In the genomic region with DNA sequence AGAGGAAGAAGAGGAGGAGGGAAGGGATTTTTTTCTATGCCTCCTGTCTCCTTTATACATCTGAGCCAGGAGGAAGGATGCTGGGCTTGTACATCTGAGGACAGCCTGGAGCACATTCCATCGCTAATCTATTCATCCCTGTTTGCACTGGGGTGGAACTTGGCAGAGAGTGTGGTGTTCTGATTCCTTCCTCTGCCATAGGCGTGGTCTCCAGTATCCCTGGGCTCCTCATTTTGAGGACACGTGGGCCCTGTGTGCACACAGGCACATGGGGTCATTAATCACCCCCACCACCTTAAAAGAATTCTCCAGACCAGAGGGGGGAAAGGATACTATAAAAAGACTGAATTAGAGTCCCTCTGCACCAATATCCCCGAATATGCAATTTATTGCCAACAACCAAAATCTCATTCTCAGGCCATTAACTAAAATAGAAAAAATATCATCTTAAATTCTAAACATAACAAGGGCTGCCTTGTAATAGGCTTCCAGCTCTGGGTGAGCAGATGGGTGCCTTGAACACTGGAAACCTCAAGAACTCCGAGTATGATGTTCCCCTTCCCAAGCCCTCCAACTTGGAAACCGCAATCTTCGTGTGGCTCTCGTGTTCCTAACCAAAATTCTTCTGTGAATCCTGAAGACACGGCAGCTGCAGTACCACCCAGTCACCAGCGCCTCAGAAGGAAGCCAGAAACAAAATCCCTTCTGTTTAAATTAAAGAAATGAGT, we compare ENCODE assay signal across 28 mouse cellular contexts.
DNase-seq lines count a peak whose midpoint lies in the region; ATAC-seq and TF ChIP-seq lines count a peak whose summit lies in the region.
"Had no signal": no experiment of that assay in that cellular context is flagged by ENCODE, and none has a peak within 500 bp of the region (broad histone marks: within the 10 kb centered on the region; RNA-seq: fewer than 3 reads in every experiment).

No protein-coding gene starts in this region.

- WGBS in hindbrain, postnatal 0 days: 77% methylated on average over 10 of the region's 10 CpGs
- WGBS in hindbrain, embryonic 13.5 days: 81% methylated on average over 10 of the region's 10 CpGs
- 82% methylated on average over 10 of the region's 10 CpGs for WGBS in midbrain, embryonic 10.5 days
- WGBS in midbrain, embryonic 16.5 days: 83% methylated on average over 10 of the region's 10 CpGs

- no peak overlapping the region for H3K27ac ChIP-seq in hindbrain, postnatal 0 days
- H3K27ac ChIP-seq in hindbrain, embryonic 13.5 days: no peak overlapping the region
- H3K27ac ChIP-seq in midbrain, embryonic 10.5 days (replicated peaks): no peak overlapping the region
- H3K27ac ChIP-seq in midbrain, embryonic 16.5 days (ENCODE audit: low read length): no peak overlapping the region
- H3K27ac ChIP-seq: embryonic facial prominence, embryonic 12.5 days; gastrocnemius, adult 2 months; heart, embryonic 13.5 days; hindbrain, embryonic 10.5 days; intestine, embryonic 15.5 days; kidney, postnatal 0 days; liver, embryonic 15.5 days; macrophage; neural tube, embryonic 15.5 days had no signal

- DNase-seq in hindbrain, postnatal 0 days (ENCODE audit: low spot score): no peak
- peak; percentile 9 for DNase-seq in midbrain, embryonic 10.5 days (ENCODE audit: low spot score)
- DNase-seq in fibroblast of lung, adult 2 months (ENCODE audit: low read depth): peak; percentile 27
- no peak for DNase-seq in spleen, postnatal 10 days (ENCODE audit: low spot score in 2 of 2)
- no peak for DNase-seq in thymus, adult 18-20 months
- DNase-seq: adrenal gland, adult 8-10 months; B cell, adult 2 months; cerebellum, adult 2 months; cerebellum, postnatal 25 days; gastrocnemius, adult 2 months; heart, postnatal 10 days; kidney, adult 8-10 months; midbrain, embryonic 14.5 days; retina, postnatal 1 day; right cerebral cortex, postnatal 25 days; thymus, postnatal 25 days had no signal

- ATAC-seq in hindbrain, postnatal 0 days: no peak
- no peak for ATAC-seq in hindbrain, embryonic 13.5 days (ENCODE audit: low FRiP score)
- no peak for ATAC-seq in midbrain, embryonic 16.5 days
- ATAC-seq: forebrain, embryonic 16.5 days; hindbrain, embryonic 16.5 days; intestine, embryonic 15.5 days had no signal

- H3K9me3 ChIP-seq in hindbrain, postnatal 0 days (ENCODE audit: low read length): no peaks in the 10 kb centered on the region
- H3K9me3 ChIP-seq in hindbrain, embryonic 13.5 days: no peaks in the 10 kb centered on the region
- no peaks in the 10 kb centered on the region for H3K9me3 ChIP-seq in midbrain, embryonic 10.5 days (replicated peaks)
- no peaks in the 10 kb centered on the region for H3K9me3 ChIP-seq in midbrain, embryonic 16.5 days (replicated peaks; ENCODE audit: control insufficient read depth, low read length, poor library complexity, severe bottlenecking)
- H3K9me3 ChIP-seq: embryonic facial prominence, embryonic 12.5 days; heart, embryonic 13.5 days; hindbrain, embryonic 10.5 days; intestine, embryonic 15.5 days; liver, embryonic 15.5 days; neural tube, embryonic 15.5 days had no signal

- H3K36me3 ChIP-seq in hindbrain, postnatal 0 days (ENCODE audit: insufficient read depth, low read length): no peaks in the 10 kb centered on the region
- no peaks in the 10 kb centered on the region for H3K36me3 ChIP-seq in hindbrain, embryonic 13.5 days
- H3K36me3 ChIP-seq in midbrain, embryonic 10.5 days: no peaks in the 10 kb centered on the region
- no peaks in the 10 kb centered on the region for H3K36me3 ChIP-seq in midbrain, embryonic 16.5 days (ENCODE audit: control insufficient read depth, insufficient read depth, low read length)
- H3K36me3 ChIP-seq: embryonic facial prominence, embryonic 12.5 days; heart, embryonic 13.5 days; hindbrain, embryonic 10.5 days; intestine, embryonic 15.5 days; liver, embryonic 15.5 days; neural tube, embryonic 15.5 days had no signal

- no peak overlapping the region for H3K9ac ChIP-seq in hindbrain, postnatal 0 days (replicated peaks; ENCODE audit: low read length)
- no peak overlapping the region for H3K9ac ChIP-seq in hindbrain, embryonic 13.5 days
- no peak overlapping the region for H3K9ac ChIP-seq in midbrain, embryonic 16.5 days (ENCODE audit: low read depth, low read length)
- H3K9ac ChIP-seq: embryonic facial prominence, embryonic 12.5 days; heart, embryonic 13.5 days; intestine, embryonic 15.5 days; liver, embryonic 15.5 days; neural tube, embryonic 15.5 days had no signal

- no peak overlapping the region for H3K4me3 ChIP-seq in hindbrain, postnatal 0 days (ENCODE audit: low read length)
- no peak overlapping the region for H3K4me3 ChIP-seq in hindbrain, embryonic 13.5 days
- no peak overlapping the region for H3K4me3 ChIP-seq in midbrain, embryonic 10.5 days
- no peak overlapping the region for H3K4me3 ChIP-seq in midbrain, embryonic 16.5 days (ENCODE audit: low read depth, low read length)
- H3K4me3 ChIP-seq: embryonic facial prominence, embryonic 12.5 days; gastrocnemius, adult 2 months; heart, embryonic 13.5 days; hindbrain, embryonic 10.5 days; intestine, embryonic 15.5 days; liver, embryonic 15.5 days; neural tube, embryonic 15.5 days had no signal

- TF ChIP-seq CTCF in hindbrain, postnatal 0 days (IDR thresholded peaks at IDR 0.05; ENCODE audit: low read depth): peak; percentile 15; the same call in 1 of the 2 replicates

- no peaks in the 10 kb centered on the region; the same call in 1 of the 2 replicates for H3K4me1 ChIP-seq in hindbrain, postnatal 0 days (ENCODE audit: insufficient read depth, low read length)
- H3K4me1 ChIP-seq in hindbrain, embryonic 13.5 days (replicated peaks): peaks cover 8% of the 10 kb centered on the region
- peaks cover 9% of the 10 kb centered on the region for H3K4me1 ChIP-seq in midbrain, embryonic 10.5 days
- H3K4me1 ChIP-seq in midbrain, embryonic 16.5 days (ENCODE audit: control insufficient read depth, insufficient read depth, low read length): no peaks in the 10 kb centered on the region

- no peak overlapping the region for H3K4me2 ChIP-seq in hindbrain, postnatal 0 days (ENCODE audit: low read depth, low read length)
- no peak overlapping the region for H3K4me2 ChIP-seq in hindbrain, embryonic 13.5 days
- no peak overlapping the region for H3K4me2 ChIP-seq in midbrain, embryonic 16.5 days (ENCODE audit: low read length)
- H3K4me2 ChIP-seq: embryonic facial prominence, embryonic 12.5 days; heart, embryonic 13.5 days; intestine, embryonic 15.5 days; liver, embryonic 15.5 days; neural tube, embryonic 15.5 days had no signal

- H3K27me3 ChIP-seq in hindbrain, postnatal 0 days (ENCODE audit: insufficient read depth, low read length): no peaks in the 10 kb centered on the region
- H3K27me3 ChIP-seq in hindbrain, embryonic 13.5 days: no peaks in the 10 kb centered on the region
- H3K27me3 ChIP-seq in midbrain, embryonic 10.5 days (ENCODE audit: low read depth, poor library complexity, severe bottlenecking): no peaks in the 10 kb centered on the region
- no peaks in the 10 kb centered on the region for H3K27me3 ChIP-seq in midbrain, embryonic 16.5 days (ENCODE audit: control insufficient read depth, insufficient read depth, low read depth, low read length)
- H3K27me3 ChIP-seq: embryonic facial prominence, embryonic 12.5 days; heart, embryonic 13.5 days; intestine, embryonic 15.5 days; liver, embryonic 15.5 days; neural tube, embryonic 15.5 days had no signal

Comparison
In these comparisons a context has a peak if more than half of its experiments do, and no peak if none do; other contexts are left out.
1. DNase-seq: peak in midbrain, embryonic 10.5 days (single experiment) and fibroblast of lung, adult 2 months (single experiment); none in hindbrain, postnatal 0 days (single experiment), spleen, postnatal 10 days (0 of 2) and thymus, adult 18-20 months (0 of 2).